Mouse (Mus musculus) hindbrain, embryonic 16.5 days (tissue): ENCODE results near the gene Prkcsh. TPM values are rescaled to one million over a fixed set of nuclear protein-coding genes. Genes with fewer than 3 reads are reported as not detected.

Source experiments
- ATAC-seq: fragments of 200-750 bp; cut with Nextera tagmentation; 2 replicates; pipeline ENCODE4 v1.8.0; 2017; ENCODE audit warnings: moderate TSS enrichment, moderate library complexity
- H3K27ac ChIP-seq: fragments of 300-500 bp; sonication (generic); 2 replicates; pipeline ENCODE4 v1.5.1; 2014; ENCODE audit warnings: low read depth, mild to moderate bottlenecking, control low read depth, low read length, moderate library complexity
- H3K27me3 ChIP-seq: fragments of 300-500 bp; sonication (generic); replicated peaks from 2 replicates; pipeline ENCODE4 v1.6.1; 2014; ENCODE audit warnings: low read length; ENCODE audit not compliant: control insufficient read depth, insufficient read depth
- H3K36me3 ChIP-seq: fragments of 300-500 bp; sonication (generic); 2 replicates; pipeline ENCODE4 v1.6.1; 2014; ENCODE audit warnings: mild to moderate bottlenecking, low read length, moderate library complexity, mixed read lengths; ENCODE audit not compliant: control insufficient read depth, insufficient read depth
- H3K4me1 ChIP-seq: fragments of 300-500 bp; sonication (generic); 2 replicates; pipeline ENCODE4 v1.6.1; 2014; ENCODE audit warnings: low read depth, low read length; ENCODE audit not compliant: control insufficient read depth, insufficient read depth
- H3K4me2 ChIP-seq: fragments of 300-500 bp; sonication (generic); 2 replicates; pipeline ENCODE4 v1.6.1; 2014; ENCODE audit warnings: mild to moderate bottlenecking, low read length, control low read depth, moderate library complexity
- H3K4me3 ChIP-seq: fragments of 300-500 bp; sonication (generic); 2 replicates; pipeline ENCODE4 v1.5.1; 2014; ENCODE audit warnings: mild to moderate bottlenecking, low read length, control low read depth, moderate library complexity
- H3K9ac ChIP-seq: fragments of 300-500 bp; sonication (generic); 2 replicates; pipeline ENCODE4 v1.6.1; 2014; ENCODE audit warnings: low read depth, mild to moderate bottlenecking, control low read depth, low read length, moderate library complexity
- H3K9me3 ChIP-seq: fragments of 300-500 bp; sonication (generic); 2 replicates; pipeline ENCODE4 v1.6.1; 2014; ENCODE audit warnings: mild to moderate bottlenecking, low read length, moderate library complexity; ENCODE audit not compliant: control insufficient read depth
- WGBS: fragments of 180-500 bp; shearing (Covaris S2); extraction: QIAGEN DNeasy Blood & Tissue Kit; methylation state at CpG from one replicate; pipeline ENCODE4 v1.1.7; 2014; 5-methylcytosine and 5-hydroxymethylcytosine counted together
- polyA plus RNA-seq: library from polyadenylated mRNA; unstranded; fragments of >200 nt; fragmentation: Nextera tagmentation; extraction: Ambion mirVana; gene quantifications from 2 replicates; pipeline ENCODE4 v1.2.1, GENCODE M21; 2015

Prkcsh gene
- polyA plus RNA-seq, 1 experiment from 2014 or later = 93.7 TPM

DNA sequence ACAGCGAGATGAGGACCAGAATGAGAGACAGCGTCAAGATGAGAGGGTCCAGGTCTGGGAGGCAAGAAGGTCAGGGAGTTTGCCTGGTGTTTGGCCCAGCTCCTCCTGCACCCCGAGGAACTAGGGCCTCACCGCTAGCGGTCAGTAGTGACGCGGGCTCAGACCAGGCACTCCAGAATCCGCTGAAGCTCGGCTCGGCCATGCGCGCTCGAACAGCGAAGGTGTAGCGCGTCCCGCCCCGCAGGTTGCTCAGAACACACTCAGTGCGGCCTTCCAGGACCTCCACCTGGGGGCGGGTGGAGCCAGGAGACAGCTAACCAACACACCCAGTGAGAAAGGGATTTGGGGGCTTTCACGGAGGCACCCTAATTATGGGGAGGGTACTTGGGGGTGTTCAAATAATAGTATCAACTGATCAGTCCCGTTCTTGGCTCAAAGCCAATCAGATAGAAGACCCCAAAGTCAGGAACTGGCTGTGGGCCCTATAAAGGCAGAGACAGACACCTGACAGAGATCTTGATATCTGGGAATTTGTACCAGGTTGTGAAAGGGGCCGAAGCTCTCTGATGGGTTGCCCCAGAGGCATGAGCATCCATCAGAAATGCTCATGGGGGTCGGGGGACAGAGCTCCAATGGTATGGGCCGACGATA is 41.9 kb upstream of the Prkcsh start:
- no peak overlapping the region for H3K27ac ChIP-seq
- H3K4me3 ChIP-seq = no peak overlapping the region
- peaks cover 35% of the 10 kb centered on the region for H3K27me3 ChIP-seq
- no peak overlapping the region for H3K4me2 ChIP-seq
- no peaks in the 10 kb centered on the region for H3K9me3 ChIP-seq
- no peak for ATAC-seq
- H3K36me3 ChIP-seq = no peaks in the 10 kb centered on the region
- 11% methylated on average over 26 of the region's 26 CpGs for WGBS
- peaks cover 20% of the 10 kb centered on the region for H3K4me1 ChIP-seq
- no peak overlapping the region for H3K9ac ChIP-seq

DNA sequence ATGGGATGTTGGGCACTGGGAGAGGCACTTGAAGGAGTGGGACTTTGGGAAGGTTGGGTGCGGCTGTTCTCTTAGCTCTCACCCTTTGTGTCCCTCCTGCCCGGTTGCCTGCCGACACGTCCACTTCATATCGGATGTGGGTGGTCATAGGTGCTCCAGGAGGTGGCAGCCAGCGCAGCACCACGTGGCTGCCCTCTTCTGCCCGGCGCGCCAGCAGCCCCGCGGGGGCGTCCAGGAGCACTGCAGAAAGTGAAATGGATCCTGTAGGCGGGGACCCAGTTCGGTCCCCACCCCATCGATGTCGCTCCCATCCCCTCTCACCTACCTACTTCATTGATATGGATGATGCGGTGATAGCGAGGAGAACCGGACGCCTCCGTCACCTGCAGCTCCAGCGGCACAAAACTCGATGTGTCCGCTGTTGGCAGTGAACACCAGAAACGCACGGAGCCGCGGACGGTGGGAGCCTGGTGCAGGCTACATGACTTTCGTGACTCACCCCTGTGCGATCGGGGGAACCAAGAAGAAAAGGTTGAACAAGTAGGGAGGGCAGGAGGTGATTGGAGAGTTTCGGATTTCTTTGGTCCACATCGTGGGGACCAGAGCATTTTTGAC is 41.1 kb upstream of the Prkcsh start:
- Histone ChIP-seq H3K9ac (peak overlapping the region; percentile 41; the same call in 1 of the 2 replicates), H3K4me2 (peak overlapping the region; percentile 59)

DNA sequence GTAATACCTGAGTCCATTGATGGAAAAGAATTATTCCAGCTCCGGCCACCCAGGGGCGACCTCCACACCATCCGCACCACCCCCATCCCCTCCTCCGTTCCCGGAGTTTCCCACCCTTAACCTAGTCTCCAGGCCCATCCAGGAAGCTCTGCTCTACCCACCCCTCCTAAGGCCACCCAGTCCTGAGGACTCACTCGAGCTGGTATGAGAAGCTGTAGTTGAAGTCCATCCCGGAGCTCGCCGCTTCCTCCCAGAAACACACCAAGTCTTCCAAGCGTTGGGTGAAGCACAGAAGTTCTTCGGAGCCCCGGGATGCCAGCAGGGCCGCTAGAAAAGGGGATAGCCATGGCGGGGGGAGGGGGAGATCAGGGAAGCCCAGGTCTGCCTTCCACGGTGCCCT is 40.6 kb upstream of the Prkcsh start:
- Histone ChIP-seq H3K36me3 (no peaks in the 10 kb centered on the region), H3K27me3 (peaks cover 35% of the 10 kb centered on the region), H3K9me3 (no peaks in the 10 kb centered on the region), H3K4me3 (peak overlapping the region; percentile 41), H3K4me1 (peaks cover 15% of the 10 kb centered on the region), H3K4me2 (peak overlapping the region; percentile 59), H3K27ac (no peak overlapping the region), H3K9ac (peak overlapping the region; percentile 41)
- ATAC-seq = no peak
- WGBS = 0% methylated on average over 15 of the region's 15 CpGs

More for the DNA sequence above, 41.1 kb upstream of the Prkcsh start:
- no peak for ATAC-seq
- no peaks in the 10 kb centered on the region for H3K36me3 ChIP-seq
- 2% methylated on average over 35 of the region's 35 CpGs for WGBS
- H3K27ac ChIP-seq = no peak overlapping the region
- H3K9me3 ChIP-seq = no peaks in the 10 kb centered on the region
- peak overlapping the region; percentile 41 for H3K4me3 ChIP-seq
- peaks cover 35% of the 10 kb centered on the region for H3K27me3 ChIP-seq
- H3K4me1 ChIP-seq = peaks cover 17% of the 10 kb centered on the region

DNA sequence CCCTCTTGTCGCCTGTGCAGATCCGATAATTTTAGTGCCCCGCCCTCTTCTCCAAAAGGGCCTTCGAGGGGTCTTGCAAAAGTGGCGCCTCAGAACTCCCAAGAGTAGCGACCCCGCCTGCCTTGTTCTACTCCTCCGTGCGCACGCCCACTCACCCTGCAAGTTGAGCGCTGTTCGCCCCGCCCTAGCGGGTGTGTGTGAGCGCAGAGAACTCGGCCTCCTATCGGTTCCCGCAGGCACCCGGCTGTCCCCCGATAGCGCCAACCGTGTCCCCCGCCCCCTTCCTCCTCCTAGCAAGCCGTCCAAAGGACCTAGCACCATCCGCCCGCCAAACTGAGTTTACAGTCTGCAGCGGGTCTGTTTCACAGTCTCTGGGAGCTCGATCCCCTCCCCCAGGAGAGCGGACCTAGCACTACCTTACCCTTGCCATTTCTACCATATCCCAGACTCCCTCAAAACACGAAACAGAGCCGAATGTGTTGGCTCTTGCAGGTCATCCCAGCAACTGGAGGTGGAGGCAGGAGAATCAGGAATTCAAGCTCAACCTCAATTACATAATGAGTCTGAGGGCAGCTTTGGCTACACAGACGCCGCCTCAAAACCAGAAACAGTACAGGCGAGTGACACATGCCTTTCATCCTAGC is 40.1 kb upstream of the Prkcsh start:
- no peak overlapping the region for H3K27ac ChIP-seq
- H3K4me2 ChIP-seq = peak overlapping the region; percentile 59
- ATAC-seq = peak; percentile 28; the same call in 1 of the 2 replicates
- H3K9me3 ChIP-seq = no peaks in the 10 kb centered on the region
- no peaks in the 10 kb centered on the region for H3K36me3 ChIP-seq
- peaks cover 35% of the 10 kb centered on the region for H3K27me3 ChIP-seq
- 4% methylated on average over 31 of the region's 34 CpGs for WGBS
- H3K4me1 ChIP-seq = peaks cover 15% of the 10 kb centered on the region
- H3K9ac ChIP-seq = peak overlapping the region; percentile 41
- H3K4me3 ChIP-seq = peak overlapping the region; percentile 41

DNA sequence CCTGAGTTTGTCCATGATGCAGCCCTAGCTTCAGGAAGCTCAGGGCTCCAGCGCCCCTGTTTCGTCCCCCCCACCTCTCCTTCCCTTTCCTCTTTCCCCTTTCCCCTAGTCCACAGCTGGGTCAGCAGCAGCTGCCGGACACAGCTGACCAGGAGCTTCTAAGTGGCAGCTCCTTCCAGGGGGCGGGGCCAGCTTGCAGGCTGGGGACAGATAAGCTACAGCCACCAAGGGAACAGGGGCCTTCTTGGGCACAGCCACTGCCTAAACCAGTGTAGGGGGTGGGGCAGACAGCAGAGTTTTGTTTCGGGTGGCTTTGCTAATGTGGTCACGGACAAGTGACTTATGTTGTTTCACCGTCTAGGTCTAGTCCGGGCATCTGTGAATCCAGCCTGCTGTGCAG is 39.2 kb upstream of the Prkcsh start, which contains the start of gene Epor:
Gene Epor, minus strand, starts transcription at position 90 of the 400 bp plus-strand sequence.
- Histone ChIP-seq H3K4me3 (peak within 1 kb of the TSS; percentile 41), H3K27ac (no peak within 1 kb of the TSS), H3K27me3 (peaks cover 35% of the 10 kb centered on the region), H3K36me3 (no peaks in the 10 kb centered on the region), H3K4me2 (peak within 1 kb of the TSS; percentile 59), H3K9me3 (no peaks in the 10 kb centered on the region), H3K4me1 (peaks cover 15% of the 10 kb centered on the region), H3K9ac (peak within 1 kb of the TSS; percentile 41)
- ATAC-seq = peak; percentile 35; the same call in 1 of the 2 replicates
- WGBS = 14% methylated on average over 8 of the region's 8 CpGs

DNA sequence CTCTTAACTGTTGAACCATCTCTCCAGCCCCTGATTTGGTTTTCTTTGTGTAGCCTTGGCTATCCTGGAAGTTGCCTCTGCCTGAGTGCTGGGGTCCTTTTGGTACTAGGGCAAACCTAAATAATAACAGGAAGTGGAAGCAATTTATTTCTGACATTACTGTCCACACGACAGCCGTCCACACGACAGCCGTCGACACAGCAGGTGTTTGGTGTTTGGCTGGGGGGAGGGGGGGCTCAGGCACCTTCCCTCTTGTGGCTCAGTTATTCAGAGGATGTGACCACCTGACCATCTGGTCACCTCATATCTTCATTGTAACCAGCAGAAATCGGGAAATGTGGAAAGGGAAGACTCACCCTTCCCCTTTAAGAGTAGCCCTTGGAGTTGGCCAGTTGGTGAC is 33.7 kb upstream of the Prkcsh start:
- 69% methylated on average over 6 of the region's 6 CpGs for WGBS
- Histone ChIP-seq H3K4me3 (no peak overlapping the region), H3K4me2 (no peak overlapping the region), H3K36me3 (no peaks in the 10 kb centered on the region), H3K27me3 (no peaks in the 10 kb centered on the region; the same call in 1 of the 2 replicates), H3K27ac (no peak overlapping the region), H3K9ac (no peak overlapping the region), H3K9me3 (no peaks in the 10 kb centered on the region), H3K4me1 (no peaks in the 10 kb centered on the region)
- no peak for ATAC-seq

DNA sequence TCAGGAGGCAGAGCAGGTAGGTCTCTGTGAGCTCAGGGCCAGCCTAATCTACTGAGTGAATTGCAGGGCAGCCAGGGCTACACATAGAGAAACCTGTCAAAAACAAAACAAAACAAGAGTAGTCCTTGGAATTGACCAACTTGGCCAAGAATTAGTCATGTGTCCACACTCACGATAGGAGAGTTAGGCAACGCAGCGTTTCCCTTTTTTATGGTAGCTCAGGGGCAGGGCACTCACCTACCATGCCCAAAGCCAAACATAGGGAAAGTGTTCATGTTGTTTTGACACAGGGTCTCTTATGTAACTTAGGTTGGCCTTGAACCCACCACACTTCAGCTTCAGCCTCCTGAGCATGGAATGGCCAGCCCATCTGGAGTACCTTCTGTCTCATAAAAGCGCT is 33.3 kb upstream of the Prkcsh start:
- Histone ChIP-seq H3K27me3 (no peaks in the 10 kb centered on the region; the same call in 1 of the 2 replicates), H3K4me1 (no peaks in the 10 kb centered on the region), H3K36me3 (no peaks in the 10 kb centered on the region), H3K9me3 (no peaks in the 10 kb centered on the region), H3K9ac (no peak overlapping the region), H3K4me3 (no peak overlapping the region), H3K27ac (no peak overlapping the region), H3K4me2 (no peak overlapping the region)
- WGBS = 94% methylated on average over 4 of the region's 4 CpGs
- ATAC-seq = no peak

DNA sequence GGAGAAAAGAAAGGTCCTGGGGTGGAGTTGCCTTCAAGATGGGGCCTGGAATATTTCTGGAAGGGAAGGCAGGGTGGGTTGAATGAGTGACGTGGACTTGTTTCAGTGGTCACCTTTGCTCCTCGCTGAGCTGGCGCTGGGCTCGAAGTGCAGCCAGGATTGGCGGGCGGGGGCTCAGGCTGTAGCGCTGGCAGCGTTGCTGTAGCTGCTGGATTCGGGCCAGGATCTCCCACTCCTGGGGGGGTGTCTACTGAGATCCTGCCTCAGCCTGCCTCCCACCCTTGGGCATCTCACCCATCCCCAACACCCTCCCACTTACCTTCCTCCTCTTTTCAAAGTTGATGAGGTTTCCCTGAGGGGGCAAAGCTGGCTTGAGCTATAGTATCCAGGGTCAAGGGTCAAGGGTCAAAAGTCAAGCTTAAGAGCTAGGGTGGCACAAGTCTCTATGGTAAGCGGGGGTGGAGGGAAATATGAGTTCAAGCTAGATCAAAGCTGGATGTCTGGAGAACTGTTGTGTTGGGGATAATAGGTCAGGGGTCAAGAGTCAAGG is 25.9 kb upstream of the Prkcsh start:
- 89% methylated on average over 10 of the region's 10 CpGs for WGBS
- no peaks in the 10 kb centered on the region for H3K9me3 ChIP-seq
- H3K9ac ChIP-seq = no peak overlapping the region
- H3K27me3 ChIP-seq = no peaks in the 10 kb centered on the region
- ATAC-seq = no peak
- H3K4me2 ChIP-seq = no peak overlapping the region
- H3K36me3 ChIP-seq = no peaks in the 10 kb centered on the region
- no peak overlapping the region for H3K27ac ChIP-seq
- no peaks in the 10 kb centered on the region for H3K4me1 ChIP-seq
- H3K4me3 ChIP-seq = no peak overlapping the region

DNA sequence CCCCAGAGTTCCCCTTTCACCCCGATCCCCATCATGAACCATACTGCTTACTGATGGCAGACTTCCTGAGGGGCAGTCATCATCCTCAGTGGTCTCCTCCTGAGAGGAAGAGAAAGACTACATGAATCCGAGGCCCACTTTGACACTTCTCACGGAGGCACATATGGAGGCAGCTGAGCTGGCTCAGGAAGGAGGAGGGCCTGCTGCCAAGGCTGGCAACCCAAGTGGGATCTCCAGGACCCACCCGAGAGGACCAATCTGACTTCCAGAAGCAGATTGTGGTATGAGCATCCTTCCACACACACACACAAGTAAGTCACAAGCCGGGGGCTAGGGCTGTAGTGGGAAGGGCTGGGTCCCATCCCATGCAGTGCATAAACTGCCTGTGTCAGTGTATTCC is 25.3 kb upstream of the Prkcsh start:
- no peak overlapping the region for H3K9ac ChIP-seq
- 69% methylated on average over 5 of the region's 5 CpGs for WGBS
- H3K9me3 ChIP-seq = no peaks in the 10 kb centered on the region
- H3K36me3 ChIP-seq = no peaks in the 10 kb centered on the region
- H3K27ac ChIP-seq = no peak overlapping the region
- H3K4me1 ChIP-seq = no peaks in the 10 kb centered on the region
- no peak overlapping the region for H3K4me3 ChIP-seq
- no peak for ATAC-seq
- H3K4me2 ChIP-seq = no peak overlapping the region
- H3K27me3 ChIP-seq = no peaks in the 10 kb centered on the region
